Mouse (Mus musculus): ENCODE measurements around the gene Lrtm1. TPM values are rescaled to one million over a fixed set of nuclear protein-coding genes. Genes with fewer than 3 reads are reported as not detected.

Lrtm1 gene
- total RNA-seq, 1 experiment, result not detected

GRCm38 (mm10) chr14:29009644-29010043 lies 8.4 kb upstream of the Lrtm1 start:
- in situ Hi-C loops (cut with MboI; ENCODE audit: low sequenced_read_pairs in 2 of 2, unreplicated experiment in 2 of 2), result no loop called here
- no peaks in the 10 kb centered on the region for H3K36me3 ChIP-seq (ENCODE audit: control insufficient read depth, insufficient read depth, low read length, poor library complexity, severe bottlenecking)
- no peak overlapping the region for H3K9ac ChIP-seq (ENCODE audit: insufficient read depth, low read depth, low read length, poor library complexity, severe bottlenecking)
- no peaks in the 10 kb centered on the region for H3K4me1 ChIP-seq (ENCODE audit: control insufficient read depth in 2 of 2, insufficient read depth in 2 of 2, low read length in 2 of 2, poor library complexity in 1 of 2)
- no peak overlapping the region for H3K4me3 ChIP-seq (ENCODE audit: insufficient read depth in 1 of 2, low read depth in 1 of 2, low read length in 2 of 2, poor library complexity in 1 of 2, severe bottlenecking in 1 of 2)
- no peak overlapping the region for H3K27ac ChIP-seq (ENCODE audit: insufficient read depth, low read depth, low read length, poor library complexity, severe bottlenecking)
- no peak for TF ChIP-seq MAFK (IDR thresholded peaks at IDR 0.05; ENCODE audit: insufficient read depth, low read depth, low read length)
- no peak for TF ChIP-seq ZC3H11A (IDR thresholded peaks at IDR 0.05; ENCODE audit: borderline replicate concordance, low read depth, low read length)
- no peak for TF ChIP-seq HCFC1 (IDR thresholded peaks at IDR 0.05; ENCODE audit: borderline replicate concordance, insufficient read depth, low read length)
- TF ChIP-seq ZNF384 (IDR thresholded peaks at IDR 0.05; ENCODE audit: low read depth, low read length), result no peak
- no peak for TF ChIP-seq CHD2 (IDR thresholded peaks at IDR 0.05; ENCODE audit: low read depth, low read length)
- no peak for DNase-seq (ENCODE audit: low read depth, low spot score)
- H3K9me3 ChIP-seq (ENCODE audit: control insufficient read depth, insufficient read depth, low read depth, low read length), result no peaks in the 10 kb centered on the region

GRCm38 (mm10) chr14:29013161-29013560 lies 4.8 kb upstream of the Lrtm1 start:
- no peaks in the 10 kb centered on the region for H3K36me3 ChIP-seq (ENCODE audit: control insufficient read depth, insufficient read depth, low read length, poor library complexity, severe bottlenecking)
- in situ Hi-C loops (cut with MboI; ENCODE audit: low sequenced_read_pairs in 2 of 2, unreplicated experiment in 2 of 2), result no loop called here
- DNase-seq (ENCODE audit: low read depth, low spot score), result no peak
- TF ChIP-seq HCFC1 (IDR thresholded peaks at IDR 0.05; ENCODE audit: borderline replicate concordance, insufficient read depth, low read length) (no peak), ZNF384 (IDR thresholded peaks at IDR 0.05; ENCODE audit: low read depth, low read length) (no peak), ZC3H11A (IDR thresholded peaks at IDR 0.05; ENCODE audit: borderline replicate concordance, low read depth, low read length) (no peak), MAFK (IDR thresholded peaks at IDR 0.05; ENCODE audit: insufficient read depth, low read depth, low read length) (no peak), CHD2 (IDR thresholded peaks at IDR 0.05; ENCODE audit: low read depth, low read length) (no peak)
- no peak overlapping the region for H3K9ac ChIP-seq (ENCODE audit: insufficient read depth, low read depth, low read length, poor library complexity, severe bottlenecking)
- H3K9me3 ChIP-seq (ENCODE audit: control insufficient read depth, insufficient read depth, low read depth, low read length), result no peaks in the 10 kb centered on the region
- H3K4me1 ChIP-seq (ENCODE audit: control insufficient read depth in 2 of 2, insufficient read depth in 2 of 2, low read length in 2 of 2, poor library complexity in 1 of 2), result peaks cover 0 to 5% of the 10 kb centered on the region in 2 experiments; a peak in 1 of 4 replicates
- no peak overlapping the region for H3K4me3 ChIP-seq (ENCODE audit: insufficient read depth in 1 of 2, low read depth in 1 of 2, low read length in 2 of 2, poor library complexity in 1 of 2, severe bottlenecking in 1 of 2)
- H3K27ac ChIP-seq (ENCODE audit: insufficient read depth, low read depth, low read length, poor library complexity, severe bottlenecking), result no peak overlapping the region

DNA sequence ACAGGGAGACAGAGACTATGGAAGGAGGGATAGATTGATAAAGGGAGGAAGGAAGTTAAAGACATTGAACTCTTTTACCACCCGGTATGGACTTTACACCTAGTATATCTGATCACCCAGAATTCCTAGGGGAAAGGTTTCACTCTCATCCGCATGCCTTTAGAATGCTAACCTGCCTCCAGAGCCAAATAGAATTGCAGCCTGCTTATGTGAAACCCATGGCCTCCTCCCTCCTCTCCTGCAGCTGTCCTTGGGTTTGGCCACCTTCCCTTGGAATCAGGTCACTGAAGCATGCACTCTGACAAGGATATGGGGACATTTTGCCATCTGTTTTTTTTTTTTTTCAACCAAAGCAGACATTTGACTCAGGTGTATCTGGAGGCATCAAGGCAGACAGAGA lies 3.3 kb upstream of the Lrtm1 start:
- H3K9ac ChIP-seq (ENCODE audit: insufficient read depth, low read depth, low read length, poor library complexity, severe bottlenecking), result no peak overlapping the region
- H3K27ac ChIP-seq (ENCODE audit: insufficient read depth, low read depth, low read length, poor library complexity, severe bottlenecking), result no peak overlapping the region
- in situ Hi-C loops (cut with MboI; ENCODE audit: low sequenced_read_pairs in 2 of 2, unreplicated experiment in 2 of 2), result no loop called here

GRCm38 (mm10) chr14:29015896-29016295 lies 2.1 kb upstream of the Lrtm1 start:
- Histone ChIP-seq H3K4me3 (ENCODE audit: insufficient read depth in 1 of 2, low read depth in 1 of 2, low read length in 2 of 2, poor library complexity in 1 of 2, severe bottlenecking in 1 of 2) (no peak overlapping the region), H3K9ac (ENCODE audit: insufficient read depth, low read depth, low read length, poor library complexity, severe bottlenecking) (no peak overlapping the region), H3K4me1 (ENCODE audit: control insufficient read depth in 2 of 2, insufficient read depth in 2 of 2, low read length in 2 of 2, poor library complexity in 1 of 2) (peaks cover 0 to 5% of the 10 kb centered on the region in 2 experiments; a peak in 1 of 4 replicates), H3K27ac (ENCODE audit: insufficient read depth, low read depth, low read length, poor library complexity, severe bottlenecking) (no peak overlapping the region), H3K9me3 (ENCODE audit: control insufficient read depth, insufficient read depth, low read depth, low read length) (no peaks in the 10 kb centered on the region), H3K36me3 (ENCODE audit: control insufficient read depth, insufficient read depth, low read length, poor library complexity, severe bottlenecking) (no peaks in the 10 kb centered on the region)
- in situ Hi-C loops (cut with MboI; ENCODE audit: low sequenced_read_pairs in 2 of 2, unreplicated experiment in 2 of 2), result no loop called here
- no peak for TF ChIP-seq MAFK (IDR thresholded peaks at IDR 0.05; ENCODE audit: insufficient read depth, low read depth, low read length)
- no peak for TF ChIP-seq CHD2 (IDR thresholded peaks at IDR 0.05; ENCODE audit: low read depth, low read length)
- no peak for TF ChIP-seq ZNF384 (IDR thresholded peaks at IDR 0.05; ENCODE audit: low read depth, low read length)
- no peak for TF ChIP-seq ZC3H11A (IDR thresholded peaks at IDR 0.05; ENCODE audit: borderline replicate concordance, low read depth, low read length)
- no peak for TF ChIP-seq HCFC1 (IDR thresholded peaks at IDR 0.05; ENCODE audit: borderline replicate concordance, insufficient read depth, low read length)
- no peak for DNase-seq (ENCODE audit: low read depth, low spot score)

More for the DNA sequence above, 3.3 kb upstream of the Lrtm1 start:
- DNase-seq (ENCODE audit: low read depth, low spot score), result no peak
- Histone ChIP-seq H3K4me3 (ENCODE audit: insufficient read depth in 1 of 2, low read depth in 1 of 2, low read length in 2 of 2, poor library complexity in 1 of 2, severe bottlenecking in 1 of 2) (no peak overlapping the region), H3K9me3 (ENCODE audit: control insufficient read depth, insufficient read depth, low read depth, low read length) (no peaks in the 10 kb centered on the region), H3K36me3 (ENCODE audit: control insufficient read depth, insufficient read depth, low read length, poor library complexity, severe bottlenecking) (no peaks in the 10 kb centered on the region), H3K4me1 (ENCODE audit: control insufficient read depth in 2 of 2, insufficient read depth in 2 of 2, low read length in 2 of 2, poor library complexity in 1 of 2) (peaks cover 0 to 5% of the 10 kb centered on the region in 2 experiments; a peak in 1 of 4 replicates)
- TF ChIP-seq MAFK (IDR thresholded peaks at IDR 0.05; ENCODE audit: insufficient read depth, low read depth, low read length), result no peak
